Mouse (Mus musculus): ENCODE data around the gene Tmem210. TPM values are rescaled to one million over a fixed set of nuclear protein-coding genes. Genes with fewer than 3 reads are reported as not detected.
A peak's percentile ranks its signal among the peaks of the same experiment; 100 is the strongest.

Tmem210 gene
- total RNA-seq, 2 experiments from 2014 or later, result not detected

- intact Hi-C loops (cut with DNase I), result no loop called here
- DNase-seq (ENCODE audit: extremely low spot score in 1 of 2, low spot score in 2 of 2), result peak in 1 of 2 experiments; percentile 71
These were observed 2.8 kb downstream of the Tmem210 start for GRCm38 (mm10) chr2:25290816-25291130.

DNA sequence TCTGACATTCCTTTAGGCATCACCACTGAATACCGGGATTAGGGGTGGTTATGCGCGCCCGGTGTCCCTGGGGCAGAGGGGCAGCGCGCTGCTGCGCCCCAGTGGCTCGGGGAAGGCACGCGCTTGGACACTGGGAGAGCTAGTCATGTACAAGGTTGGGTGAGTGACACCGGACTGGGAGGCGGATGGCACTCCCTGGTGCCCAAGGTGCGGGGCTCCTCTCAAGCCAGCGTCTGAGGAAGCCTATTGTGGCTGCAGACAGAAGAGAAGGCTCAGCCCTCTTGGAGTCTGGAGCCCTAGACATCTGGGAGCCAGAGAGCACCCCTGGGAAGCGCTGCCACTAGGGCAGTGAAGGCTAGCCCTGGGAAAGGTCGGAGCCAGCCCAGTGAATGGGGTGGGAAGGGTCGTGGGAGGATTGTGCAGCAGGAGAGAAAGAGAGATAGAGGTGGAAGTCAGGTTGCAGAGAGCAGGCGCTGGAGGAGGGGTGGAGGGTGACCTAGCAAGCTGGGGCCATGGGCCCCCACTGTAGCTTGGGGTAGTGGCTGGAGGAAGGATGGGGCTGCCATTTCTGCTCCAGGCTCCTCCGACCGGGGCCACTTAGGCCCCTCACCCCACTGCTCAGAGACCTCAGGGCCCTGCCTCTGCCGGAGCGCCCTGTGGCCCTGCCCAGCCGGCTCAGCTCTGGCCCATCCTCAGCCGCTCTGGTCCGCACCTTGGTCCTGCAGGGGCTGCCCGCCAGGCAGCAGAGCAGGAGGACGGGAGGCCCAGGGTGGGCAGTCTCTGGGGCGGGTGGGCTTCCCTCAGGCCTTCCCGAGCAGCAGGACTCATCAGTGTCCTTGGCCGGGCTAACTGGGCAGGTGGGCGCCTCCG is 3.5 kb downstream of the Tmem210 start:
- intact Hi-C loops (cut with DNase I), result no loop called here
- DNase-seq (ENCODE audit: extremely low spot score in 1 of 2, low spot score in 2 of 2), result no peak

DNA sequence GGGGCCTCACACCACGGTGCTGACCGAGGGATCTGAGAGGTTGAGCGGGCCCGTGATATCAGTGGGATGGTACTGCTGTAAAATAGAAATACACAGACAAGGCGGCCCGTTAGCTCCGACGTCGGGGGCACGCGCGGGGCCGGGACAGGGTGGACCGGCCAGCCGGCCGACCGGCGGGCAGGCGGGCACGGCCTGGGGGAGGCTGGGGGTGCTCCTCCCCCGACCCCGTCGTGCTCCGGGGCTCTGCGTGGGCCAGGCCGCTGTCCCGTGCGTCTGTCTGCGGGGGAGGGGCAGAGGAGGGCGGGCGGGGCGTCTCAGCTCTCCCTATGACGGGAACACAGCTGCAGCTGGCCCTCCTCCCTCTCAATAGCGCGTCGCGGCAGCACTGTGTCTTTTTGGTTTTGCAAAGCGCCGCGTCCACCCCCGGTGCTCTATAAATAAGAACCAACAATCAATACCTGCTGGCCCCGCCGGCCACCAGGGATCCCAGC is 4.2 kb downstream of the Tmem210 start:
- peak in 1 of 2 experiments; percentile 65 for DNase-seq (ENCODE audit: extremely low spot score in 1 of 2, low spot score in 2 of 2)
- intact Hi-C loops (cut with DNase I), result no loop called here

- DNase-seq (ENCODE audit: extremely low spot score in 1 of 2, low spot score in 2 of 2), result peak in 1 of 2 experiments; percentile 83
- intact Hi-C loops (cut with DNase I), result no loop called here
These were observed 4.9 kb downstream of the Tmem210 start for GRCm38 (mm10) chr2:25292856-25293255.

DNA sequence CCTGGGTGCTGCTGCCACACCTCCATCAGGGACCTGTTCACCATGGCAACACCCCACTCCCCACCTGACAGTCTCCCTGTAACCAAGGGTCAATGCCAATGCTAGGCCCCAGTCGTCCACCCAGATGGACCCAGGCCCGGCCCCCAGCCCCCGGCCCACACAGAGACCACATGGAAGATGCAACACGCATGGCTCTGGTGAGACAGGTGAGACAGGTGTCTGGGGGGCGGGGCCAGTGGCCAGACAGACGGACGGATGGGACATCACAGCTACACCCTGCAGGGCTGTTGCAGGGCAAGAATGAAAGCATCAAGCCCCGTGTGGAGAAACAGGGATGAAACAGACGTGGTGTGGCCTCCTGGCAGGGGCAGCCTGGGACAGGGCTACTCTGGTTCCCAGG is 5.8 kb downstream of the Tmem210 start:
- intact Hi-C loops (cut with DNase I), result no loop called here
- peak in 1 of 2 experiments; percentile 47 for DNase-seq (ENCODE audit: extremely low spot score in 1 of 2, low spot score in 2 of 2)

GRCm38 (mm10) chr2:25297093-25297492 is 9.1 kb downstream of the Tmem210 start:
- intact Hi-C loops (cut with DNase I), result no loop called here
- no peak for DNase-seq (ENCODE audit: extremely low spot score in 1 of 2, low spot score in 2 of 2)

DNA sequence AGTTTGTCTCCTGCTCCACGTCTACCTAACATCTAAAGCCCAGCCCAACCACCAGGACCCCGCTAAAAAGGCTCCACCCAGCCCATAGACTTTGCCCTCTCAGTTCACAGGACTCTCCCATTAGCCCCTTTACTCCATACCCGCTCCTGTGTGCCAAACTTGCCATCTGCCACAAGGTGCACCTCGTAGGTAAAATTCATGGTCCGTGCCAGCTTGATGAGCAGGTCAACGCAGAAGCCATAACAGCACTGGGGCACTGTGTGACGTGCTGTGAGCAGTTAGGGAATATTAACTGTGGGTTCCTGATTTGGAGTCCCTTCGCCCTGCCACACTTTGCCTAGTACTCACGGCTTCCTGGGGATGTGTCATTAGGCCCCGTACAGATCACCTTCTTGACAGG is 10.1 kb downstream of the Tmem210 start:
- DNase-seq (ENCODE audit: extremely low spot score in 1 of 2, low spot score in 2 of 2), result no peak
- intact Hi-C loops (cut with DNase I), result no loop called here

DNA sequence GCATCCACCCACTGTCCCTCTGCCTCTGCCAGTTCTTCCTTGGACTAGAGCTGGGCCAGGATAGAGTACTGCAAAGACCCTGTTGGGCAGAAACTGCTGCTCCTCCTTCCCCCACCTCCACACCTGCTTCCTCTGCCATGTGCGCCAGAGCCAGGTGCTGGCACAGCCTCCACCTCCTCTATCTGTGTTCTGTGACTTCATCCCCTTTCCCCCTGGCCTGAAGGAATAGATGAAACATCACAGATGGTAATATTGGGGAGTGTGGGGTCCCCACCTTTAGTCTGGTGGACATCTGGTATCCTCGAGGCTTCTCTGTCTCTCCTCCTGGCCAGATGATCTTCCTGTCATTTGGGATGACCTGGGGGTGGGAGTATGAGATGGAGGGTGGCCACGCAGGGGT is 15.5 kb downstream of the Tmem210 start:
- DNase-seq (ENCODE audit: extremely low spot score in 1 of 2, low spot score in 2 of 2), result no peak
- intact Hi-C loops (cut with DNase I), result no loop called here

GRCm38 (mm10) chr2:25303931-25304656 is 16.1 kb downstream of the Tmem210 start:
- intact Hi-C loops (cut with DNase I), result no loop called here
- DNase-seq (ENCODE audit: extremely low spot score in 1 of 2, low spot score in 2 of 2), result peak in 1 of 2 experiments; percentile 28

- peak in 1 of 2 experiments; percentile 73 for DNase-seq (ENCODE audit: extremely low spot score in 1 of 2, low spot score in 2 of 2)
- intact Hi-C loops (cut with DNase I), result no loop called here
These were observed 17.0 kb downstream of the Tmem210 start for GRCm38 (mm10) chr2:25304657-25305541.

- no peak for DNase-seq (ENCODE audit: extremely low spot score in 1 of 2, low spot score in 2 of 2)
- intact Hi-C loops (cut with DNase I), result no loop called here
These were observed 17.8 kb downstream of the Tmem210 start for GRCm38 (mm10) chr2:25305587-25306359.

DNA sequence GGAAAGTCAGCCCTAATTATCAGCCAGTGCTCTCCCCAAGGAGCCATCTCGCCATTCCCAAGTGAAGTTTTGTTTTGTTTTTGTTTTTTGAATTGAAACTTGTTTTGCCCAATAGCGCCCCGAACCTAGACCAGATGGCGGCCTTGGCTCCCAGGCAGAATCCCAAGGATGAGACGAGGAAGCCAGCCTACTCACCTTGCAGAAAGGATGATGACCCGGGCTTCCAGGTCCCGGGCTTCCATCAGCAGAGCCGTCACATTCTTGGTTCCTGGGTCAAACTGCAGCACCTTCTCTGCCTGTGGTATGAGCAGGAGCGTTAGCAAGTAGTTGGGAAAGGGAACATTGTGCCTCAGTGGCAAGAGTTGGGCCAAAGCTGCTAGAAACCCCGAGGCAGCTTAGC is 22.2 kb downstream of the Tmem210 start:
- DNase-seq (ENCODE audit: extremely low spot score in 1 of 2, low spot score in 2 of 2), result no peak
- intact Hi-C loops (cut with DNase I), result no loop called here

DNA sequence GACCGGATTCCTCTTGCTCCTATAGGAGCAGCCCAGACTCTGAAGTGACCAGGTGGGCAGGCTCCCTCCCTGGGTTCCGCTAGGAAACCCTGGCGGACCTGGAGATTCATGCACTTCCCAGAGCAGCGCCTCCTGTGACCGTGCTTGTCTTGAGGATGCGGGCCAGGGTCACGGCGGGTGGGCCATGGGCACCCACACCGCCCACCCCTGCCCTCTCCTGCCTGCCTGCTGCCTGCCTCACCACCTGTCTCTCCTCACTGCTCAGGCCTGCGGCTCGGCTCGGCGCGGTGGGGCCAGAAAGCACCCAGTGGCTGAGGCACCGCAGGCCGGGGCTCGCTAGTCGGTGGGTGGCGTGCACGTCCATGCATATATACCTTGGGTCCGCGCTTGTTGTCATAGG is 23.0 kb downstream of the Tmem210 start:
- intact Hi-C loops (cut with DNase I), result no loop called here

GRCm38 (mm10) chr2:25311491-25311891 is 23.5 kb downstream of the Tmem210 start:
- intact Hi-C loops (cut with DNase I), result no loop called here
- DNase-seq (ENCODE audit: extremely low spot score in 1 of 2, low spot score in 2 of 2), result no peak

More for the DNA sequence above, 23.0 kb downstream of the Tmem210 start:
- no peak for DNase-seq (ENCODE audit: extremely low spot score in 1 of 2, low spot score in 2 of 2)

DNA sequence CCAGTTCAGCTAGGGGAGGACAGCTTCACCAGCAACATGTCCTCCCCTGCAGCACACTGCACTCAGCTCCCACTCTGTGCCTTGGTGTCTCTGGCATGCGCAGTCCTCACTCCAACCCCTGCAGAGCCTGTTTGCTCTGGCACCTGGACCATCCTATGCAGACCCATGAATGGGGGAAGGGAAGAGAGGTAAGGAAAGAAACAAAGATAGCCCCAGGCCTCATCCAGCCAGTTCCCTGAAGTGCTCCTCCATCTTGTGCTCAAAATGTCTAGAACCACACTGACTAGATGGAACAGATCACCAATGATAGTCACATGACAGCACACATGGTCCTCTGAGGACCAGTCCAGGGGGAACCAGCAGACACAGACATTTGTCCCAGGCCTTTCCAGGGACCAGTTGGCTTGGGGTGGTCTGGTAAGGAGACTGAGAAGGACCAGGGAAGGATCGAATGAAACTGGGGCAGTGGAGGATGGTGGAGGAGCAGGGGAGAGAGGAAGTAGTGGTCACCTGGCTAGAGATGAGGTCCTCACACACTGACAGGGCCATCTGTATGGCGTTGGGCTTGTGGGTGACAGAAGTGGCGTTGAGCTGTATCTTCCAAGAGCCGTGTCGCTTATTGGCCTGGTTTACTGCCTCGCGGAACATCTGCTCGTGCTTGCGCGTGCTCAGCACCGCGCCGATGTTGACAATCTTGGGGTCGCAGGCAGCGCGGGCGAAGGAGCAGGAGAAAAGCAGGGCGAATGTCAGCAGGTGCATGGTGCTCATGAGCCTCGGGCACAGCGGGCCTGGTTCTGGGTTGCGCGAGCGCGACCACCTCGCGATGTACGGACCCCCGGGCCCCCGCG is 30.4 kb downstream of the Tmem210 start:
- intact Hi-C loops (cut with DNase I), result no loop called here
- DNase-seq (ENCODE audit: extremely low spot score in 1 of 2, low spot score in 2 of 2), result no peak

GRCm38 (mm10) chr2:25318971-25319773 is 31.2 kb downstream of the Tmem210 start, which contains the start of gene Grin1:
TSS of gene Grin1 (minus strand) at chr2:25319187.
- intact Hi-C loops (cut with DNase I), result no loop called here
- peak; percentile 88 for DNase-seq (ENCODE audit: extremely low spot score in 1 of 2, low spot score in 2 of 2)

GRCm38 (mm10) chr2:25320084-25320483 is 32.1 kb downstream of the Tmem210 start:
- intact Hi-C loops (cut with DNase I), result no loop called here
- no peak for DNase-seq (ENCODE audit: extremely low spot score in 1 of 2, low spot score in 2 of 2)

Measured in left cerebral cortex, postnatal 10 days (tissue).